Mouse (Mus musculus): Measurements from ENCODE around the gene Evx1. TPM values are rescaled to one million over a fixed set of nuclear protein-coding genes. Genes with fewer than 3 reads are reported as not detected.

The Evx1 gene
- polyA plus RNA-seq (2015; fragmentation: Nextera tagmentation; extraction: Ambion mirVana) = not detected in 2 replicates

DNA sequence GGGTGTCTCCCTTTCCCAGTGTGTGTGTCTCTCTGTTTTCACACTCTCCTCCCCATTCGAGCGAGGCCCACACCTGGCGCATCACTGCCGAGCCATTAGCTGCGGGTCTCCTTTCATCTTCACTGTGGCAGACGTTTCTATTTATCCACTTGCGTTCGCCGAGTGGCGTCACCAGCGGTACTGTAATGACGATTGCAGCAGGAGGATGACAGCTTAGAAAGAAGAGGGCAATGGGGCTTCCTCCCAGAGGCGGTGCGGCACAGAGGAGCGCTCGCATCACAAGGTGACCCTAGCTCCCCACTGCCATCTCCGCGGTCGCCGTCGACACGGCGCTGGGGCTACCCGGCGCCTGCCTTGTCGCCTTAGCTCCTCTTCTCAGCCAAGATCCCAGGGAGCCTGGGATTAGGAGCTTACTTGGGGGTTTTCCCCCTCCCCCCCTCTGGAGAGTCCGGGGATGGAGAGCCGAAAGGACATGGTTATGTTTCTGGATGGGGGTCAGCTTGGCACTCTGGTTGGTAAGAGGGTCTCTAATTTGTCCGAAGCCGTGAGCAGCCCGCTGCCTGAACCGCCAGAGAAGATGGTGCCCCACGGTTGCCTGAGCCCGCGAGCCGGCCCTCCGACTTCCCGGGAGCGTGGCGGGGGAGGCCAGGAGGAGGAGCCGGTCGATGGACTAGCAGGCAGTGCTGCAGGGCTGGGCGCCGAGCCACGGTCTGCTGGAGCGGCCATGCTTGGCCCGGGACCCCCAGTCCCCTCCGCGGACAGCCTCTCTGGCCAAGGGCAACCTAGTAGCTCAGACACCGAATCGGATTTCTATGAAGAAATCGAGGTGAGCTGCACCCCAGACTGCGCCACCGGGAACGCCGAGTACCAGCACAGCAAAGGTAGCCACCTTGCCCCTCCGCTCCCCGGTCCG is at the start of gene Evx1:
Gene Evx1 (plus strand): TSS at position 108 of the 913 bp plus-strand sequence.
- no peak for DNase-seq (ENCODE audit: low spot score)

DNA sequence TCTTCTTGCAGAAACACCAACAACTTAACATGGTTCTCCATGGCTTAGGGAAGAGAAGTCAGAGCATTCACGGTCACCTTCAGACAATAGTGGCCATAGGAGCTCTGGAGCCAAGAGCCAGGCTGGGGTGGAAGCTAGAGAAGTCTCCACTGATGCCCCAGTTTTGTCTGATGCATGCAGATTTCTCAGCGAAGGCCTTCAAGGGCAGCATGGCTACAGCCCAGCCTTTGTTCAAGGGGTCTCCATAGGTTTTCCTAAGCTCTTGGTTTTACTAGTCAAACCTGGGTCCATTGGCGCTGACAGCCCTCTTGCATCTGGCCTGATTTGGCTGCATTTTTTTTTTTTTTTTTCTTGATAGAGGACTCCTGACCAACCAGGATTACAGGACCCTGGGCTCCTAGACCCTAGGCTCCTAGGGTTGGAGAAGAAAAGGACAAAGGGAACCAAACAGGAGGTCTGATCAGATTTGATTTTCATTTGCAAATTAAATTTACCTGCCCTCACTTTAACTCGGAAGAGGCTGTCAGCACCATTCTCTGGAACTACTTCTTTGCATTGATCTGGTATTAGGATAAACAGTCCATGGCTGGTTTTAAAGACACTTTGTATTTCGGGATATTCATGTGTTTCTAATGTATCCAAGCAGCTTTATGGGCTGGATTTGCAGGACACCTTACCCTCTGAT is 49.0 kb upstream of the Evx1 start:
- DNase-seq (ENCODE audit: low spot score) = no peak

DNA sequence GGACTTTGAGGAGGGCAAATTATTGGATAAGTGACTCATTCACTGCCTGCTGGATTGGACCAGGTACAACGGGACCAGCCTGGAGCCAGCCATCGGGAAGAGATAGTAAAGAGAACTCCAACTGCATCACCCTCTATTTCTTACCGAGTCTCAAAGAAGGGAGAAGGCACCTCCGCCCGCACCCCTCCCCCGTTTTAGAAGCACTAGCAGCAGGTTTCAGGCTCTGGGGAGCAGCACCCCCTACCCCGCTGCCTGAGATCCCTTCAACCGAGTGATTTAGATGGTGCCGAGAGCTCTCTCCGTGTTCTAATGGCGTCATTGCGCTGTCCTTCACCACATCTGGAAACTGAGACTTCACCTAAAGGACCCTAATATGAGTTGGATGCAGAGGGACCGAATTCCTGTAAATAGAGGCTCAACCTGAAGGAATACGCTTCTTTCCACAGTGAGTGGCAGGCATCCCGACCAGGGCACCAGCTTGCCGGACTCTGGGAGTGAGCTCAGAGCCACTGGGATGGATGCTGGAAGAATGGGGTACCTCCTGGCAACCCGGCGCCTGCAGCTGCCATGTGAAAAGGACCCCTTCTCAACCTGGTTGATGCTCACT is 47.9 kb upstream of the Evx1 start:
- no peak for DNase-seq (ENCODE audit: low spot score)

DNA sequence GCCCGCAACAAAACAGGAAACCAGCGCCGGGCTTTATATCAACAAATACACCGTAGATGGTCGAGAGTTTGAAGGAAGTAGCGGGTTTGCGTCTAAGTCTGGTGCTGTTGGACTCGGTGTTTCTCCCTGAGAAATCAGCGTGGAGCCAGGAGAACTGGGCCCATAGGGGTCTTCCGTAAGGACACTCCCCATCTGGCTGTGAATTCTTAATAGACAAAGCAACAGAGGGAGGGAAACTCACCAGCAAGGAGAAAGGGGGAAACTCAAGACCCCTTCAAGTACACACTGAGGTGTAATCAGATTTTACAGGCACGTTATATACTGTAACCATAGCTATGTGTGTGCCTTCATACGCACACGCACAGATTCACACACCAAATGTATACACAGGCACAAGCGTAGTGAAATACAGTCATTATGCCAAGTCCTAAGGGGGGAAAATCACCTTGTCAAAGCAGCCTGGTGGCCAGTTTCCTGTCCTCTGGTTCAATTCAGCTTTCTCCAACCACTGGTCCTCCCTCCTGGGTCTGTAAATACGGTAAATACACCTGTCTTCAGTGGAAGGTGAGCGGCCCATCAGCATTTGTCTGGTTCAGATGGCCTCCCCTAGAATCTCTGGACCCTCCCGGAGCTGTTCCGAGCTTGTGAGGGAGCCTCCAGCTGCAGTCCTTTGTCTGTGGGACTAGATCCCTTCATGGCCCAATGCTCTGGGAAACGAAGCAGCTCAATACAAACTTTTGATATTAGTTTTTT is 47.2 kb upstream of the Evx1 start:
- peak; percentile 7 for DNase-seq (ENCODE audit: low spot score)

DNA sequence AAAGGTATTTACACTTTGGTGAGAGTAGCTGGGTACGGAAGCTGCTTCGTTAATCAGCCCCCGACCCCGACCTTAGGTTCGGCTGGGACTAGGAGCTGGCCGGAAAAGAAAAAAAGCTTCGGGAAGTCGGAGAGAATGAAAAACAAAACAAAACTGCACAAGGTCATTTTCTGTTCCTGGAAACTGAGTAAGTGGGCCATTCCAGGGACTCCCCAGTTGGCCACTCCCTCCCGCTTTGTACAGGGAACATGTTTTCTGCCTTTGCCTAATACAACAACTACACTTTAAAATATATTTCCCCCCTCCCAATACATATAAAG is 46.7 kb upstream of the Evx1 start:
- DNase-seq (ENCODE audit: low spot score) = no peak

DNA sequence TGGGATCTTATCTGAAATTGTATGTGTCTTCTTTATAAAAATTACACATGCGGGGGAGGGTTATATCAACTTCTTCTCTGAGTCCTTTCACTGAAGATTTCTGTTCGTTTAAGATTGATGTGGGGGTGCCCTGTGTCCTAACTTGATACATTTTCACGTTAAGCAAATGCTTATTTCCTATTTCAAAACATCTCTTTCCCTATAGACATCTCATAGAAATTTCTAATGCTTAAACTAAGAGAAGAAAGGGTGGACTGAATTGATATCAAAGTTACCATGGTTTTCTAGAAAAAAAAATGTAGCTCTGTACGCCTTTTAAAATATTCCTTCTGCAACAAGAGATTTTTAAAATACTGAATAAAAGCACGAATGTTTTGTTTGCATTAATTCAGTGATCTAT is 46.1 kb upstream of the Evx1 start:
- no peak for DNase-seq (ENCODE audit: low spot score)

DNA sequence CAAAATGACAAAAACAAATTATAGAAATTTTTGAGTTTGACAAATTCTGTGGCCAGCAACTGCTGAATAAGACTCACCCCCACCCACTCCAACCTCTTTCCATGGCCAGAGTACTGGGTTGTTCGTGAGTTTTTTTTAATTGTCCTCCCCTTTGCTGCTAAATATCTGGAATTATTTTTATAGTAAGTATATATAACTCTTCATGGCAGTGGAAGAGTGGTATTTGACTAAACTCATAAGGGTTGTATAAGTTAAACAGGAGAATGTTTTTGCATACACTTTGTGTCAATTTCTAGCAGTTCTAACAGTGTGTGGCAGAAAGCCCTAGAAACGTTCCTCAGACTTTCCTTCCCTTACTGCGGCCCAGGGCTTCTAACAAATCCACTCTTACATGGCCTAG is 45.6 kb upstream of the Evx1 start:
- no peak for DNase-seq (ENCODE audit: low spot score)

DNA sequence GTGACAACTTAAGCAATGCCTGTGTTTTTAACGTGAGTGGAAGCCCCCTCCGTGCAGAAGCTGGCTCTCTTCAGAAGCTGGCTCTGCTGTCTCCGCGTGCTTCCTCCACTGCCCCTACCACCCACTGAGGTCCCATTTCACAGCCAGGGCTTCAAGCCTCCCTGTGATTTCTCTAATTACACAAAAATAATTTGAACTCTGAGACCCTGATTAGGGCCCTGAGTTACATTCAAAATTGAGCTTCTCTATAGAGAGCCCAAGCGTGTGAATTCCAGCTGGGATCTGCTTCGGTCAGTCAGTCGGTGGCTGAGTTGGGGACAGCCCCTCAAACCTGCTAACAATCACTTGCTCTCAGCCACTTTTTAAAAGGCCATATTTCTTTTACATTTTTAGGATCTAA is 45.0 kb upstream of the Evx1 start:
- no peak for DNase-seq (ENCODE audit: low spot score)

DNA sequence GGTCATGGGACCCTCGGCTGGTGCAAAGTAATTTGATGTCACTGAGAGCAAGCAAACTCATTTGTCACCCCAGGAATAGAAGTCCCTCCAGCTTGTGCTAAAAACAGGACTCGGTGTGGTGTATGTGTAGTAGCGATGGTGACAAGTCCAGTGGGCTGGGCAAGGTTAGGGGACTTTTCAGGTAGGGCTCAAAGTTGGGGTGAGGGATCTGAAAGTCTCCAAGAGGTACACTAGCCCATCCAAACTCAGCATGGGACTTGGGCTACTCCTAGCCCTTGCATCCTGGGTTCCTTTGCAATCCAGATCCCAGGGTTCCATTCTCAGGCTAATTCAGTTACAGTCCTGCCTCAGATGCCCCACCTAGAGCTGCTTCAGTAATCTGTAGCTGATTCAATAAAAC is 44.5 kb upstream of the Evx1 start:
- no peak for DNase-seq (ENCODE audit: low spot score)

DNA sequence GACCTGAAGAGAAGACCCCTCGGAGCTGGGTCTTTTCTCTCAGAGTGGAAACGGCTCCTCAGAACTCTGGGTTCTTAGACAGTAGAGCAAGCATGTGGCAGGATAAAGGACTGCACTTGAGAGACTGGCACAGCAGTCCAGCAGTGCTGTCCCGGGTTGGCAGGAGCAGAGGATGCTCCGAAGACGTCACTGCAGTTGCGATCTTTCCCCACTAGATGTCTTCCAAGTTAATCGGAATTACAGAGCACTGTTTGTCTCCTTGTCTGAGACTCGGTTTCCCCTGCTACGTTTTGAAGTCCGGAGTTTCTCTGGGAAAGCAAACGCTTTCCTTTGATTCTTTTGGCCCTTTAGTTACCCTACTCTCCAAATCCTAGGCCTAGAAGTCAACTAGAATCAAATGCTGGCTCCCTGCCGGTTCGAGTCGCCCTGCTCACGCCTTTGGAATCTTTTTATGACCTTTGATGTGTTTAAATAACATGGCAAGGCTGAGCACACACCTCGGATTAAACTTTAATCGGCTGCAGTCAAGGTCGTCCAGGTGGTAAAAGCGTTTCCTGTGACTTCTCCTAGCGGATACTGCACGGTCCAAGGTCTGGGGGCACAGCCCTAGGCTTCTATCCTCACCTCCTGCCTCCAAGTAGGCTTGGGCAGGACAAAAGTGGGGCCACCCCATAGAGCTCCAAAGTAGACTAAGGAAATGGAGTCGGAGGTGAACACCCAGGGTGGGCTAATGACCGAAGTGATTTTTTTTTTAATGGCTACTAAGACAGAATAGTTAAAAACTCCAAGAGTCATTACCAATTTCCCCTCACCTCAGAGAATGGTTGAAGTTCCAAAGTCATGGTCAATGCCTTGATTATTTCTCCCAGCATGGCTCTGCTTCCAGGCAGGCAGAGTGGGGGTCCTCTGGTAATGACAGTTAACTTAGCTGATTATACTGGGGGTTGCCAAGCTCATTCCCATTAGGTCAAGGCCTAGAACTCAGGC is 42.5 kb upstream of the Evx1 start:
- DNase-seq (ENCODE audit: low spot score) = peak; percentile 56

DNA sequence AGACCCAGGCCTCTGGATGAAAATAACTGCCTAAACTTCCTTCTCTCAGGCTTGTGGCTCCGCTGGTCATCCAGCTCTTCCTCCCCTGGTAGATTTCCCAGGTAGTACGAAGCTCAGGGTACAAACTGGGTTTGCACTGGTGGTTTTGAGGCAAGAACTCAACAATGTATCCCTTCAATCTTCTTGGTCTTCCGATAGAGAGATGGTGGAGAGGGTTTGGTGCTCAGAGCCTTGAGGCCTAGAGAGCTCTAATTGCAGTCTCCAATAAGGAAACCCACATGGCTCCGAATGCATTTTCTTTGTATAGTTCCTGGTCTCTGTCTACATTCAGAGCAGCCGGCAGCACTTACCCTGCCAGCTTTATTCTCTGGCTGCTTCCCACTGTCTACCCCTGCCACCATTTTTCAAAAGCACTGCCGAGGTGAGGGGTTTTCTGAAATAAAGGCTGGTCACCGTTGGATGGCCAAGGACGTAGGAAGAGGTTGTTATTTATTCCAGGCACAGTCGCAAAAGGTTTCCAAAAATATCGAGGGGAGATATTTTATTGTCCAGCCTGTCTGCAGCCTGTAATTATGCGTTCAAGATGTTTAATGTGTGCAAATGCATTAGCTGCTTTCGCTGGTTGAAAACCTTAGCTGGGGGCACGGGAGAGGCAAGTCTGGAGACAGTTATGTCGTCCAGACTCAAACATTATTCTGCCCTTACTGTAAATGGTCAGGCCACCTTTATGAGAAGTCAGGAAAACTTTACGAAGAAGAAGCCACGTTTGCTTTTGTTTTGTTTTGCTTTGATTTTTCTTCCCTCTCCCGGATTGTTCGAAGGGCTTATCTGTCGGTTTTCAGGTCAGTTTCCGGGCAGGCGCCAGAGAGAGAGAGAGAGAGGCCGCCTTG is 40.3 kb upstream of the Evx1 start:
- DNase-seq (ENCODE audit: low spot score) = no peak

DNA sequence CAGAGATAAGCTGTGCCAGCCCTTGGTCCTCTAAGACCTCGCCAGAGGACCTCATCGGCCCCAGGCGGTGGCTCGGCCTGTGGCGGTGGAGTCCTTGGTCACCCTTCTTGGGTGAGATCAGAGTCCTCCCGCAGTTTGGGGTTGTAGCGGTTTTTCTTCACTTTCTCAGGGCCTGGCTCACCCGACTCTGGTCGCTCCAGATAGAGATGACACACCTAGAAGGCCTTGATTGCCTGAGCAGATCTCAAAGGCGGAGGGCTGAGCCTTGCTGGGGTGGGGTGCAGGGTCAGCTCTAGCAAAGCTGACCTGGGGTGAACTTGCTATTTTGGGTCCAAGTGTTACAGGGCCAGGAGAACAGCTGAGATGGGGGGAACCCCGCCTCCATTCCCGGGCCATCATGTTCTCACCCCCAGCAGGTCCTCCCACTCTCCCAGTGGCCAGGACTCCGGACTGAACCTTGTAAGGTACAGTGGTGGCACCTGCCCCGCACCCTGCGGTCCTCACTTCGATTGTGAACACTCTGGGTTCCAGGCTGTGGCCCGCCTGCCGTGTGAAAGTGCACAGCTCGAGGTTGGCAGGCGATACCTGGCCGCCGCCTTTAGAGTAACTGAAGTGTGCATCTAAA is 39.5 kb upstream of the Evx1 start:
- no peak for DNase-seq (ENCODE audit: low spot score)

DNA sequence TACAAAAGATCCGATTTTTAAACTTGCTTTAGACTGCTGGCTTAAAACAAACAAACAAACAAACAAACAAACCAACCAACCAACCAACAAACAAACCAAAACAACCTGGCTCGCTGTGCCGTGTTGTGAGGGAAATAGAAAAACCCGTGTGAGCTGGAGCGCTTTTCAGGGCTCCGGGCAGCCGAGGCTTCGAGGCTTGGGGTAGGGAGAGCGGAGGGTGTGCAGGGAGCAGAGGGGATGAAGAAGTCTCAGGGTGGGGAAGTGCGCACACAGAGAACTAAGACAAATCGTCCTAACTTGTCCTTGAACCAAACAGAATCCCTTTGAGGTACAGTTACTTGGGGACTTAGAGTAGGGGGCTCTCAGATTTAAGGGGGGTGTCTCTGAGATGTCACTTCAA is 38.7 kb upstream of the Evx1 start:
- DNase-seq (ENCODE audit: low spot score) = no peak

DNA sequence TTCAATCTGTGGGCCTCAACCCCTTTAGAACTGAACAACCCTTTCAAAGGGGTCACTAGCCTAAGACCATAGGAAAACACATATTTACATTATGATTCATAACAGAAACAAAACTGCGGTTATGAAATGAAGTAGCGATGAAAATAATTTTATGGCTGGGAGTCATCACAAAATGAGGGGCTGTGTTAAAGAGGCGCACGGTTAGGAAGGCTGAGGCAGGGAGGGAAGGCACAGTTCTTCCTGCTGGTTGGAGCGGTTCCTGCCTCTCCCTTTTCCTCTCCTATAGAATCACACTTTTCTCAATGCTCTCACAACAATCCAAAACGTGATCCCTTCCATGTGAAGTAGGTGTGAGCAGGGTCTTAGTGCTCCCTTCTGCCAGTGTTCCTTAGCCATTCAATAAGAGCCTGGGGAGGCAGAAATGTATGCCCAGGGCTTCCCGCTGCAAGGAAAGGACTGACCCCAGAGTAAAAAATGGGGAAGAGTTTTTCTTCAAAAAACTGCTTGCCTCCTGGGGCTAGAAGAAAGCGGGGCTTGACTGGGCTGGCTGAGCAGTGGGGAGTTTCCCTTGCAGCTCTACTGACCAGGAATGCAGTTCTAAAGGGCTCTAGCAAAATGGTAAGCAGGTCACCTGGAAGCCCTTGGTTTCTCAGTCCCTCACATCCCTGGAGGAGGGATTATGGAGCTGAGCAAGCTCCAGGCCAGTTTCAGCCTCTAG is 37.6 kb upstream of the Evx1 start:
- DNase-seq (ENCODE audit: low spot score) = no peak

DNA sequence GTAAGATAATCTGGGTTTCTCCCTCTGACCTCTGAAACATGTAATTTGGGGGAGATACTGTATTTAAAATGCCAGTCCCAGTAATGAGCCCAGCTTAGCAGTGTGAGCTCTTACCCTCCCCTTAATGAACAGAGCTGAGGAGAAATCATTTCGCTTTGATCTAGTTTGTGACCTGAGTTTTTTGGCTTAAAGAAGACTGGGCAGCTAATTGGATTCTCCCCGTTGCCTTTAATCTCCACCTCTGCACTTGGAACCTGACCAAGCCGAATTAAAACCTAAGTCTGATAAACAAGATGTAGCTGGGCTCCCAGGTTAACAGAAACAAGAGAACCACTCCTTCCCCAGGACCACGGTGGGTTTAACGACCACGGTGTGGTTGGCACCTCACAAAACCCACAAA is 36.9 kb upstream of the Evx1 start:
- DNase-seq (ENCODE audit: low spot score) = no peak

DNA sequence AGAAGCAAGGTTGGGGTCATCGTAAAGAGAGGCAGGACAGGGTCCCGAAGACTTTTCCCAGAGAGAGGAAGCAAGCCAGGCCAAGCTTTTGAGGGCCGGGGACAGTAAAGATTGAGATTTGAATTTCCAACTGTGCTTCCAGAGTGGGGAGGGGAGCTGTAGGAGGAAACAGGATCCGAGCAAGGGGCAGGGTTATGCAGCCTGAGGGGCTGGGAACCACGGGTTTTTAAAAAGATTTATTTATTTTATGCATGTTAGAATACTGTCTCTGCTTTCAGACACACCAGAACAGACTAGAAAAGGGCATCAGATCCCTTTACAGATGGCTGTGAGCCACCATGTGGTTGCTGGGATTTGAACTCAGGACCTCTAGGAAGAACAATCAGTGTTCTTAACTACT is 36.4 kb upstream of the Evx1 start:
- no peak for DNase-seq (ENCODE audit: low spot score)

DNA sequence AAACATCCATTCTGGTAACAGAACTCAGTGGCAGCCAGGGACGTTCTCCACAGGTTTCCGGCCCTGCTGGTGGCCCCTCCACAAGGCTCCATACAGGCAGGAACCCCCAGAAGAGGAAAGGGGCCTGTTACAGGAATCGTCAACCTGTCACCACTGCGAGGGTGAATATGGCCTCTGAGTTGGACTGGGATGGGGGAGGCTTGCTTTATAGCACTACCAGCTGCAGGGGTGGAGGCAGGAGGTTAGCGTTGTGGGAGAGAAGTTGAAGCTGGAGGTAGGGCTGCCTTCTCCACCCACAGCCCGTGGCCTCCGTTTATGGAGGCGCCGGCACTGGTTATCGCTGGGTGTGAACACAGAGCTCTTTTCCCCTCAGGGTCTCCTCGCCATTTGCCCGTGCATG is 32.2 kb upstream of the Evx1 start:
- DNase-seq (ENCODE audit: low spot score) = no peak

DNA sequence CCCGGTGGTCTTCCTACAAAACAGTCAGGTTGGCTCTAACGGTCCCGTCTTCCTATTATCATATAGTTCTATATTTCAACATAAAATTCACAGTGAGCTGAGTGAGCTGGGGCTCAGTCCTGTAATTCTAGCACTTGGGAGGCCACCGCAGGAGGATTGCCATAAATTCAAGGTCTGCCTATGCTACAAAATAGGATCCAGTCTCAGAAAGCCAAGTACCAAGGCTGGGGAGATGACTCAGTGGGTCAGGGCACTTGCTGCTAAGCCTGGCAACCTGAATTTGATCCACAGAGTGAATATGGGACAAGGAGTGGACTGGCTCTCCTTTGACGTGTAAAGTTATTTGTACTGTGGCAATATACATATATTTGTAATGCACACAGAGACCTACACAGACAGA is 29.4 kb upstream of the Evx1 start:
- DNase-seq (ENCODE audit: low spot score) = no peak

All from thymus, postnatal 0 days (tissue).